Mouse (Mus musculus) naive thymus-derived CD4-positive, alpha-beta T cell, adult 2 months (primary cell): ENCODE results near the gene Reps2.

Experiments used
- DNase-seq: peaks from one replicate; pipeline ENCODE4 v3.0.0-alpha.2; 2011; ENCODE audit warnings: low read depth

Reps2 gene

DNA sequence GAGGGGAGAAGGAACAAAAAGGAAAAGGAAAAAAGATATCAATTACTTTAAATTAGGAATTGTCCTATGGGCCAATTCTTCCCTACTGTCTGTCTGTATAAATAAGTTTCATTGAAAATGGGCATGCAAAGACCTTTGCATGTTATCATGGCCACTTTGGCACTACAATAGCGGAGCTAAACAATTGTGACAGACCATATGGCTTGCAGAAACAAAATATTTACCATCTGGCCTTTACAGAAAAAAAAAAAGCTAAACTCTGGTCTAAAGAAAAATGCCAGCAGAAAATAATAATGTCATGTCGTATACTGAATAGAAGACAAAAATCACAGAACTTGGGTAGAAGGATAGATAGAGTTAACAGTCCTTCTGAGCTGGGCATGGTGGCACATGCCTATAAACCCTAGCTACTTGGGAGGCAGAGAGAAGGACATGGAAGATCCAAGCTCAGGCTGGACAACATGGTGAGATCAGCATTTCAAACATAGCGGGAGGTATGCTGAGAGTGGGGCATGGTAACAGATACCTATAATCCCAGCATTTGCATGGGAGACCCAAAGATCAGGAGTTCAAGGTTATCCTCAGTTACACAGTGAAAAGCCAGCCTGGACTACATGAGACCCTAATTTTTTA, 54.2 kb downstream of the Reps2 start:
- no peak for DNase-seq

GRCm38 (mm10) chrX:162584349-162584748, 59.1 kb downstream of the Reps2 start:
- no peak for DNase-seq

DNA sequence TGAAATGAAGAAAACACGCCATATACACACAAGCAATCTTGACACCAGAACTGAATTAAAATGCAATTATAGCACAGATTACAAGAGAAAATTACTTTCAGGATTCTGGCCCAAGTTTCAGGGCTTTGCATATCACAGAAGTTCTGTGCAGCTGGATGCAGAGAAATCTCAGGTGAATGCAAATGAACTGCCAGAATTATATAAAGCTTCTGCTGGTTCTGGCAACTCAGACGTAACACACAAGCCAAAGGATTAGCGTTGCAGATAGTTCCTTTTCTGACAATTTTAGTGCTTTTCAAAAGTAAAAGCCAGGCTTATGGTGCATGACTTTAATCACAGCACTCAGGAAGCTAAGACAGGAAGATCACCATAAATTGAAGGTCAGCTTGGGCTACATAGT, 62.9 kb downstream of the Reps2 start:
- no peak for DNase-seq

- no peak for DNase-seq
Observed at GRCm38 (mm10) chrX:162568439-162568838, 75.0 kb downstream of the Reps2 start.

GRCm38 (mm10) chrX:162565501-162565900, 77.9 kb downstream of the Reps2 start:
- no peak for DNase-seq

DNA sequence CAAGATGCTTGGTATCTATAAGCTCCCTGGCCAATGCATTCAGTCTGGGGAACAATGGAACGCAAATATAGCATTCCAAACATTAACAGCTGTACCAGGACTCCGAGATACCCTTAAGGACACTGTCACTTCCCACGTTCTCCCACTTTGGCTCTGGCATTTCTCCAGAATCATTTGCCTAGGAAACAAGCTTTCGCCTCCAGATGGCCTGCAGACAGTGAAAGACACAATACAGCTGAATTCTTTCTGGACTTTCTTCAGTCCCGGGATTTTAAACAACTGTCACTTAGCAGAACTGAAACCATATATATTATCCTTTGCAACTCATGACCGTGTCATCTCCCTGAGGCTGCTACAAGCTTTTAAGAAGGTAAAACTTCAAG, 87.0 kb downstream of the Reps2 start:
- DNase-seq, result no peak

- no peak for DNase-seq
Observed at GRCm38 (mm10) chrX:162555729-162556458, 87.6 kb downstream of the Reps2 start.

GRCm38 (mm10) chrX:162554513-162554912, 88.9 kb downstream of the Reps2 start:
- DNase-seq, result no peak

DNA sequence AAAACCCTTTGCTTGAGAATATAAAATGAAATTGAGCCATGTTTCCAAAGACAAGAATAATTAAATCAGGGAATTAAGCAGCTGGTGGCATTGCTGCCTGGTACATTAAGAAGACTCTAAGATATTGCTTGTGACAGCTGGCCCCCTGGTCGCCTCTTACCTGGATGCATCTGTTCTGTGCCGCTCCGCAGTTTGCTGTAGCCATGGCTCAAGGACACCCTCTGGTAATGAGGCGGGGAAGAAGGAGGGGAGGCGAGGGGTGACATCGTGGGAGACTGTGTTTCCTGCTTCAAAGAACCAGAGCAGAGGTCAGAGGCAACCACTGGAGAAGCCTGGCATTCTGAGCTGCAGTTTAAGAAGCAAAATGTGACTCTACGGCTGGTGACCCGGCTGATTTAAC, 91.1 kb downstream of the Reps2 start:
- no peak for DNase-seq

GRCm38 (mm10) chrX:162545037-162545436, 98.4 kb downstream of the Reps2 start:
- no peak for DNase-seq

DNA sequence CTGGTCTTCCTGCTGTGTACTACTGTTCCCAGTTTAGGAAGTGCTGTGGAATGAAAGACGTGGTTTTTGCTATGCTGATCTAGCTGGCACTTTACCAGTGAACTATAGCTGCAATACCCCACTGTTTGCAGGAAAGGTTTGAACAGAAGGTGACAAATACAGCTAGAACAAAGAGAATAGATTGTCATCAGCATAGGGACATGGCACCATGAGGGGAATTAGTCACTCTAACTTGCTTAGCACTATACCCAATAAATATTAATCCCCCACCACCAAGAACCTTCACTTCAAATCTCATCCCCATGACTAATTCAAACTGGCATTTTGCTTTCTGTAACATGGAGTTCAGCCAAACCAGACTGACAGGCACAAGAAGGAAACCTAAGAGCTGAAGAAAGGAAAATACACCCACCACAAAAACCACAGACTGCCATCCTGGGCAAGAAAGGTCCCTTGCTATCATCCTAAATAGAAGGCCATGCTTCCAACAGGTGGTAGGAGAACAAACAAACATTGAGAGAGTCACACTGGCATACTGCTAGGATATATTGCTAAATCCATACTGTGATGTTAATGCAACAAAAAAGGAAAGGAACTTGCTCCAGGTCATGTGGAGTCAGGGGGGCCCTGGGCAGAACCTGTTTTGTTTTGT, 100.7 kb downstream of the Reps2 start:
- no peak for DNase-seq

DNA sequence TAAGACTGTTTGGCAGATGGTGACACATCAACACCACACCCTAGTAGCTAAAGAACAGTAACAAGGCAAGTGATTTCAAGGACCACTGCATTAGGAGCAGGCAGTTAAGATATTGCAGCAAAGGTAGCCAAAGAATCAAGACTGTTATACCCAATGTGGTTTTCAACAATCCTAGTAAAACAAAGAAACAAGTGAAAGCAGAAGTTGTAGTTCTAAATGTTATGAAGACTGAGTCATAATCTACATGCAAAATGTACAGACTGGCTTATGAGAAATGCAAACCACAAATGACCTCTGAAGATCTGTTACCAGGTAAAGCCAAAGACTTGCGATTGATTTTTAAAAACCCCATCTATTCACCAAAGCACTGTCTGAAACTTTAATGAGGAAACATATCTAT, 101.5 kb downstream of the Reps2 start:
- DNase-seq, result no peak

DNA sequence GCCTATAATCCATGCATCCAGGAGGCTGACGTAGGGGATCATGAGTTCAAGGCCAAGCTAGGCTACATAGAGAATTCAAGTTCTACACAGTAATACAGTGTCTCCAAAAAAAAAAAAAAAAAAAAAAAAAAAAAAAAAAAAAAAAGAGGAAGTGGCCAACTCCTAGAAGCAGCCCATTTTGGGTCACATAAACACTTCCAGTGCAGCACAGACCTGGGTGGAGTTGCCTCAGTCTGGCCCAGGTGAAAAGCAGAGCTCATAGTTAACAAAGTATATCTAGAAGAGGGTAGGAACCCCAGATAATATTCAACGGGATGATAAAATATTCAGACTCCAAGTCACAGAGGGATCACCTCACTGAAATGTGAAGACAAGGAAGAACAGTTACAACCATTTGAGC, 112.4 kb downstream of the Reps2 start:
- no peak for DNase-seq

- DNase-seq, result peak; percentile 1
Observed at GRCm38 (mm10) chrX:162527240-162527639, 116.2 kb downstream of the Reps2 start.

GRCm38 (mm10) chrX:162521831-162522514, 121.5 kb downstream of the Reps2 start:
- DNase-seq, result no peak

- no peak for DNase-seq
Observed at GRCm38 (mm10) chrX:162521197-162521596, 122.3 kb downstream of the Reps2 start.

GRCm38 (mm10) chrX:162520374-162520773, 123.1 kb downstream of the Reps2 start:
- DNase-seq, result no peak

GRCm38 (mm10) chrX:162510426-162510980, 132.9 kb downstream of the Reps2 start:
- no peak for DNase-seq

DNA sequence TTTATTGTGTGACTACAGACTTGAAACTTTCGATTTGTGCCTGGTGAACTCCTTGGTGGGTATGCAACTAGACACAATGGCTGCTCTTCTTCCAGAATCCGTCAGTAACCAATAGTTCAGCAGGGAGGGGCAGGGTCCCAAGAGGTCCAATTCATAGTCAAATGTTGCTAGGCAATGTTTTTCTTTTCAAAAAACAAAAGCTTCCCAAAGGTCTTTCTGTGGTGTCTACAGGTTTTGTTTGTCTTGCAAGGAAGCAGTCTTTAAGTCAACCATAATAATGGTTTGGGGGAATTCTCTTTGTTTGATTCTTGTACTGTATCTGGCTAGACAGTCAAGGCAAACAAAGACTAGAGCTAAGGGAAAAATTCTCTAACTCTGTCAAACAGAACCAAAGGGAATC, 138.3 kb downstream of the Reps2 start:
- no peak for DNase-seq

- DNase-seq, result no peak
Observed at GRCm38 (mm10) chrX:162503436-162503835, 140.0 kb downstream of the Reps2 start.

GRCm38 (mm10) chrX:162500962-162501361, 142.5 kb downstream of the Reps2 start:
- no peak for DNase-seq

GRCm38 (mm10) chrX:162496485-162496884, 147.0 kb downstream of the Reps2 start:
- no peak for DNase-seq
